ENCODE assay signal across 21 mouse cellular contexts in the genomic region with DNA sequence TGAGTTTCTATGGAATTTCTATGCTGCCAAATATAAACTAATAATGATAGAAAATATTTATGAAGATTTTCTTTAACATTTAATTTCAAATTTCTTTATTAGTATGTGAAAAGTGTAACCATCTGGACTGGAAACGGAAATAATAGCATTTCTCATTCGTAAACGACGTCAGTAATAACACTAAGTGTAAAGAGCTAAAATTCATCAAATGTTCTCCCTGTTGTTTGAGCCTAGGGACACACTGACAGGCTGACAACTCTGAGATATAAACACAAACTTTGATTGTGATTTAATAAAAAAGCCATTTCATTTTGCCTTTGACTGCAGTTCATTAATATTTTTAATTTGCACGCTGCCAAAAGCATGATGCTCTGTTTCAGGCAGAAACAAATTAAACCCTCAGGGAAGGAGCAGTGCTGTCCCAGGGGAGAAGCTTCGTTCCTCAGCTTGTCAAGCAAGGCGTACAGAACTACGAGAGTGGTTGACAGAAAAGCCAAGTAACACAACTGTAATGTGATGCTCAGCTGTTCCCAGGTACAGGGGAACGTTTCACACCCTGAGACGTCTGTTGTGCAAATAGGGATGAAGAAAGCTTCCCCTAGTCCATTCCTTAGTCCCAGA.
DNase-seq lines count a peak whose midpoint lies in the region; ATAC-seq and TF ChIP-seq lines count a peak whose summit lies in the region.
"Had no signal": no experiment of that assay in that cellular context is flagged by ENCODE, and none has a peak within 500 bp of the region (broad histone marks: within the 10 kb centered on the region; RNA-seq: fewer than 3 reads in every experiment).

No protein-coding gene starts in this region.

- no peak overlapping the region for H3K4me3 ChIP-seq in hindbrain, embryonic 15.5 days
- H3K4me3 ChIP-seq in midbrain, postnatal 0 days (ENCODE audit: low read depth, low read length), result no peak overlapping the region
- no peak overlapping the region for H3K4me3 ChIP-seq in gastrocnemius, adult 2 months
- H3K4me3 ChIP-seq: embryonic facial prominence, embryonic 12.5 days; liver, embryonic 13.5 days; megakaryocyte, embryonic 14.5 days; neural tube, embryonic 13.5 days; stomach, embryonic 15.5 days had no signal

- TF ChIP-seq CTCF in midbrain, postnatal 0 days (IDR thresholded peaks at IDR 0.05), result no peak
- TF ChIP-seq CTCF in gastrocnemius, adult 2 months (IDR thresholded peaks at IDR 0.05), result no peak

- peaks cover 5% of the 10 kb centered on the region for H3K4me1 ChIP-seq in hindbrain, embryonic 15.5 days (replicated peaks)
- no peaks in the 10 kb centered on the region; the same call in 1 of the 2 replicates for H3K4me1 ChIP-seq in midbrain, postnatal 0 days (ENCODE audit: insufficient read depth, low read length)
- H3K4me1 ChIP-seq: embryonic facial prominence, embryonic 12.5 days; liver, embryonic 13.5 days; stomach, embryonic 15.5 days had no signal

- H3K4me2 ChIP-seq in hindbrain, embryonic 15.5 days, result peak overlapping the region; percentile 15; the same call in 1 of the 2 replicates
- H3K4me2 ChIP-seq in midbrain, postnatal 0 days (ENCODE audit: low read depth, low read length, poor library complexity, severe bottlenecking), result no peak overlapping the region
- H3K4me2 ChIP-seq: embryonic facial prominence, embryonic 12.5 days; heart, embryonic 11.5 days; liver, embryonic 13.5 days; neural tube, embryonic 13.5 days; stomach, embryonic 15.5 days had no signal

- ATAC-seq in hindbrain, embryonic 15.5 days (ENCODE audit: low FRiP score, low read depth), result peak; percentile 54; the same call in 1 of the 2 replicates
- no peak for ATAC-seq in midbrain, postnatal 0 days (ENCODE audit: low FRiP score)
- ATAC-seq in inflammation-experienced regulatory T-cells, adult 6 months, result no peak

- intact Hi-C loops in gastrocnemius, adult 2 months (cut with DNase I), result no loop called here

- H3K9me3 ChIP-seq in hindbrain, embryonic 15.5 days, result no peaks in the 10 kb centered on the region
- H3K9me3 ChIP-seq in midbrain, postnatal 0 days (ENCODE audit: low read length), result no peaks in the 10 kb centered on the region; the same call in 1 of the 2 replicates
- H3K9me3 ChIP-seq: embryonic facial prominence, embryonic 12.5 days; liver, embryonic 13.5 days; megakaryocyte, embryonic 14.5 days; neural tube, embryonic 13.5 days; stomach, embryonic 15.5 days had no signal

- no peak overlapping the region; the same call in 1 of the 2 replicates for H3K27ac ChIP-seq in hindbrain, embryonic 15.5 days (replicated peaks)
- H3K27ac ChIP-seq in midbrain, postnatal 0 days (ENCODE audit: low read depth, low read length), result no peak overlapping the region
- no peak overlapping the region for H3K27ac ChIP-seq in gastrocnemius, adult 2 months
- H3K27ac ChIP-seq: embryonic facial prominence, embryonic 12.5 days; liver, embryonic 13.5 days; neural tube, embryonic 13.5 days; stomach, embryonic 15.5 days had no signal

- H3K36me3 ChIP-seq in hindbrain, embryonic 15.5 days, result no peaks in the 10 kb centered on the region
- no peaks in the 10 kb centered on the region for H3K36me3 ChIP-seq in midbrain, postnatal 0 days (ENCODE audit: insufficient read depth, low read length)
- H3K36me3 ChIP-seq: embryonic facial prominence, embryonic 12.5 days; liver, embryonic 13.5 days; neural tube, embryonic 13.5 days; stomach, embryonic 15.5 days had no signal

- peak; percentile 16 for DNase-seq in brain, adult 2 months (ENCODE audit: low read depth, low spot score)
- peak; percentile 20 for DNase-seq in brain, embryonic 18.5 days (ENCODE audit: low read depth, low spot score)
- DNase-seq in midbrain, postnatal 0 days (ENCODE audit: low spot score), result peak; percentile 56
- no peak for DNase-seq in heart, adult 9 months (ENCODE audit: low spot score in 2 of 2)
- no peak for DNase-seq in gastrocnemius, adult 2 months
- DNase-seq: adrenal gland, postnatal 25 days; cerebellum, adult 11 months; cerebellum, postnatal 25 days; gastrocnemius, postnatal 25 days; heart, postnatal 36 days; kidney, adult 11 months; kidney, postnatal 4 days; liver, embryonic 13.5 days; right cerebral cortex, adult 18-20 months had no signal

- 21% methylated on average over 10 of the region's 10 CpGs for WGBS in hindbrain, embryonic 15.5 days
- WGBS in midbrain, postnatal 0 days, result 32% methylated on average over 10 of the region's 10 CpGs

- no peaks in the 10 kb centered on the region for H3K27me3 ChIP-seq in hindbrain, embryonic 15.5 days
- no peaks in the 10 kb centered on the region for H3K27me3 ChIP-seq in midbrain, postnatal 0 days (ENCODE audit: insufficient read depth, low read length)
- H3K27me3 ChIP-seq: embryonic facial prominence, embryonic 12.5 days; liver, embryonic 13.5 days; megakaryocyte, embryonic 14.5 days; neural tube, embryonic 13.5 days; stomach, embryonic 15.5 days had no signal

- no peak overlapping the region for H3K9ac ChIP-seq in hindbrain, embryonic 15.5 days
- H3K9ac ChIP-seq in midbrain, postnatal 0 days (replicated peaks; ENCODE audit: low read length, poor library complexity, severe bottlenecking), result no peak overlapping the region
- H3K9ac ChIP-seq: embryonic facial prominence, embryonic 12.5 days; liver, embryonic 13.5 days; neural tube, embryonic 13.5 days; stomach, embryonic 15.5 days had no signal

Comparison
In these comparisons a context has a peak if more than half of its experiments do, and no peak if none do; other contexts are left out.
1. DNase-seq: peak in brain, adult 2 months (single experiment), brain, embryonic 18.5 days (single experiment) and midbrain, postnatal 0 days (single experiment); none in heart, adult 9 months (0 of 2) and gastrocnemius, adult 2 months (single experiment).